Mouse (Mus musculus): Measurements from ENCODE around the gene Alkbh2.

The Alkbh2 gene

DNA sequence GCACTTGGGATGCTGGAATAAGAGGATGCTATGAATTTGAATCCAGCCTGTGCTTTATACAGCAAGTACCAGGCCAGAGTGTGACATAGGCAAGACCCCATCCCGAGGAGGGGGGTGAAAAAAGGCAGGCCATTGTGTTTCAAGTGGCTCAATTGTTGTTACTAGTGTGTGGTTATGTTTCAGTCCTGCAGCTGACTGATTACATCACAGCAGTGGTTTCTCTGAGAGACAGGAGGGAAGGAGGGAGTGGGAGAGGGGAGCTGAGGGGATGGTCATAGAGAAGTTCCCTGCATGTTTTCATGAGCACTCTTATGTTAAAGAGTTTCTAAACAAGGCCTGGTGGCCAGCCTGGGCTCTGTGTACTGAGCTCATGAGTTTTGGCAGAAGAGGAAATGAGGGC, 25.2 kb downstream of the Alkbh2 start:
- in situ Hi-C loops (cut with MboI; ENCODE audit: unreplicated experiment in 2 of 2) = loop anchor here in 1 of 2 experiments (10.0 kb wide), 1 partner anchor 108 kb away; the partner anchor contains the start of gene Ssh1

DNA sequence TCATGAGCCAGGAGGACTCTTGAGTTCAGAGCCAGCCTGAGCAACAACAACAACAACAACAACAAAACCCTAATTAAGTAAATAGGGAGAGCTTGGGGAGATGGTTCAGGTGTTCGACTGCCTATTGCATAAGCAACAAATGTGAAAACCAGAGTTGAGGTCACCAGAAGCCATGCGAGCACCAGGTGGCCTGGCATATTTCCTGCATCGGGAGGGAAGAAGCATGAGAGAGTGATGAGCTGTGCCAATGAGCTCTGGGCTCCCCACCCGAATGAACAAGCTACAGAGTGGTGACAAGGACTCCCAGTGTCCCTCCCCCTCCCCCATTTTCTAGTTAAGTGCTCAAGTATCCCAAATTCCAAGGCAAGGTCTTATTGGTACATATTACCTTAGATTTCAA, 26.1 kb downstream of the Alkbh2 start:
- in situ Hi-C loops (cut with MboI; ENCODE audit: unreplicated experiment in 2 of 2) = loop anchor here in 1 of 2 experiments (10.0 kb wide), 1 partner anchor 107 kb away; the partner anchor contains the start of gene Ssh1

GRCm38 (mm10) chr5:114100390-114101099, 27.5 kb downstream of the Alkbh2 start:
- in situ Hi-C loops (cut with MboI; ENCODE audit: unreplicated experiment in 2 of 2) = loop anchor here in 1 of 2 experiments (10.0 kb wide), 1 partner anchor 106 kb away; the partner anchor contains the start of gene Ssh1

DNA sequence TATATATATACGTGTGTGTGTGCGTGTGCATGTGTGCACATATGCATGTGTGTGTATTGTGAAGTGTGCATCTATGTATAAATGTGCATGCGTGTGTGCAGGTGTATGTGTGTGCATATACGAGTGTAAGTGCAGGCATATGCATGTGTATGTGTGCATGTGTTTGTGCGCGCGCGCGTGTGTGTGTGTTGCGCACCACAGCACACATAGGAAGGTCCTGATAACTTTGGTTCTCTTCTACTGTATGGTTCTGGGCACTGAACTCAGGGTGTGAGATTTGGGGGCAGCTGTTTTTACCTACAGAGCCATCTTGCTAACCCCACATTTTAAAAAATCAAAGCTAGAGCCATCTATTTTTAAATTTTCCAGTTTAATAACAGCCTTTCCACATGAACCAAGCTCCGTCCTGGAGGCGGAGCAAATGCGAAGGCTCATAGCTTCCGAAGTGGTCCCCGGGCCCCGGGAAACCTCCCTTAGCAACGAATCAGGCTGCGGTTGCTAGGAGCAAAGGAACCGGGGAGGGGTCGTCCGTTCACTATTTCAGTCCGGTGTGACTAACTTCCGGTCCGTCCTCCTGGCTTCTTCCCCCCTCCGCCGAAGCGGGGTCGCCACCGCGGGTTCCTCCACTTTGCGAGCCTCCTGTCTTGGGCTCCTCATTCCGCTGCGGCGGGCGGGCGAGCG, 28.2 kb downstream of the Alkbh2 start:
- in situ Hi-C loops (cut with MboI; ENCODE audit: unreplicated experiment in 2 of 2) = loop anchor here in 1 of 2 experiments (10.0 kb wide), 1 partner anchor 105 kb away; the partner anchor contains the start of gene Ssh1

DNA sequence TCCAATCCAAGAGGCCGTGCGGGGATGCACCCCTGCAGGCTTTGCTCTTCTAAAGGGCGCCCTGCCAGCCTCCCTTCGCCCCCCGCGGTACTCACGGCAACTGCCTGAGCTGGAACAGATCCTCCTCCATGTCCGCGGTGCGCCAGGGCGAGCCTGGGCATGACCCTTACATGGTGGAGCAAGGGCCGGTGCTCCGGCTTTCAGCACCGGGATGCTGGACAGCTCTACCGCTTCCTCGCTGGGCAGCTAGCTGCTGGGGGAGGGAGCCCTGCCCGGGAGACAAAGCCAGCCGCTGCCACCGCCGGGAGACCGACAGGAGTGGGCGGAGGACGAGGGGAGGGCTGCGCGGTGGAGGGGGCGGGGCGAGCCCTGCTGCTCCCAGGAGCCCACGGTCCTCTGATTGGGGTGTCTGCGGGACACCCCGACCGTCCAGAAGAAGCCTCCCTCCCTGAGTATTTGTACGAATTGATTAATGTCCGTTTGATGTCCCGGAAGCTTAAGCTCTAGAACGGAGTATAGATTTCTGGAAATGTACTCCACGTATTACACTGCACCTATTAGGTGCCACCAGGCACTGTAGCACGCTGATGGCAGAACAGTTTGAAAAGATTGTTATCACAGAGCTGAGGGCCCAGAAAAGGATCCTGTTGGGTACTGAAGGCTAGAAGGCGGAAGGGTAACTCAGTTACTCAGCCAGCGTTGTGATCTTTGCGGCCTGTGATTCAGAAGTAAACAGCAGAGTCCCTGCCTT, 36.8 kb downstream of the Alkbh2 start, which contains the start of gene Svop:
Svop (minus strand) TSS at position 514 of the 751 bp plus-strand sequence.
- in situ Hi-C loops (cut with MboI; ENCODE audit: unreplicated experiment in 2 of 2) = no loop called here

DNA sequence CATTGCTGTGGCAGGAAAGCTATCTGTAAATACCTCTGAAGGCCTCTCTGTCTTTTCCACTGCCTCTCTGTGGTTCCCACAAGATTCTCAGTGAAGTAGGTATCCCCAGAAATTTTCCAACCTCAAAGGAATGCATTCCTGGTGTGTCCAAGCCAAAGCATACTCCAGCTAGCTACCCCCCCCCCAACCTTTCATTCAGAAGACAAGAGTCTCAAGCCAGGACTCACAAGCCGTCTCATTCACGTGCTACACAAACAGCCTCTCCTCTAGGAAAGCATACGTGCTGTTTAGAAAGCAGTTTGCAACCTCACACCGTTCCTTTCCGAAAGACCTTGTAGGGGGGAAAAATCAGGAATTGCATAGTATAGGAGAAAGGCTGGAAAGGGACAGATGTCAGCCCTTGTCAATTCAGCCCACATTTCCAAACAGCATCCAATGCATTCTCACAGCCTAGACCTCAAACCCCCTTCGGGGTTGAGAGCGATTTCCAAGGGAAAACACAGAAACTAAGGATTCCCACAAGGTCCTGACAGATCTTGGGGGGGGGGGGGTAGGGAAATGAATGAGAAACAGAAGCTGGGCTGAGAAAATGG, 37.5 kb downstream of the Alkbh2 start:
- in situ Hi-C loops (cut with MboI; ENCODE audit: unreplicated experiment in 2 of 2) = no loop called here

- in situ Hi-C loops (cut with MboI; ENCODE audit: unreplicated experiment in 2 of 2) = no loop called here
These were observed 40.0 kb downstream of the Alkbh2 start for GRCm38 (mm10) chr5:114087875-114088480.

DNA sequence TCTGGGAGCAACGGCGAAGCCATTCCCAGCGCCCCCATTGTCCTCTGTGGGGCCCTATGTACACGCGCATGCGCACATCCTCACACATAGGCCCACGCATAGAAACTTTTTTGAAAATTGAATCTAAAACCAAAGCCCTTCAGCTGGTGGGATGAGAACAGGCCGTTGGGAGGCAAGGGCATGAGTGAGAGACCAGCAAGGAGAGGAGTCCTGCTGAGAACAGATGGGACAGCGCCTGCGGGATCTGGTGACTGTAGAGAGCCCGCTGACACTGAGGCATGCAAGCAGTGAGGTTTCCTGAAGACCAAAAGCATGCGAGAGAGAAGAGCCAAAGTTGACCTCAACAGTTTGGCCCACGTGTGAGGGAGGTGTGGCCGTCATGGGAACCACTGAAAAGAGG, 42.5 kb downstream of the Alkbh2 start:
- in situ Hi-C loops (cut with MboI; ENCODE audit: unreplicated experiment in 2 of 2) = no loop called here

DNA sequence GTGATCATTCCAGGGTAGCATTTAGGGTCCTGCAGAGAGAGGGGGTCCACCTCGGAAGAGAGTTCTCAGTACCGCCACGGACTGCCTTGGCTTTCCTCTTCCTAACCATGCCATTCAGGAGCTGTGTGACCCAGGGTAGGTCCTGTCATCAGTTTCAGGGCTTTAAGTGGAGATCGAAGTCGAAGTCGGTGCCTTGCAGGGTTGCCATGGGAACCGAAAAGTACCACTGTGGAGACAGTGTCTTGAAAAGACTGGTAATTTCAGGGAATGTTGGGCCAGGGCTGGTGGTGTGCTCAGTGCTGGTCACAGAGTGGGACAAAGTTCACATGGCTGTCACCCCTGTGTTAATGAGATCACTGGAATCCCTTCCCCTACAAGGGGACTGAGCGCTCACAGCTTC, 51.0 kb downstream of the Alkbh2 start:
- in situ Hi-C loops (cut with MboI; ENCODE audit: unreplicated experiment in 2 of 2) = no loop called here
